Mouse (Mus musculus) urinary bladder, postnatal 14 days (tissue): Measurements from ENCODE around the gene Ttyh3.

Experiments used
- DNase-seq: peaks from one replicate; pipeline ENCODE4 v3.0.0; 2021; ENCODE audit warnings: low spot score

Ttyh3 gene

GRCm38 (mm10) chr5:140652587-140652986 lies 3.8 kb upstream of the Ttyh3 start:
- no peak for DNase-seq

GRCm38 (mm10) chr5:140651231-140651630 lies 2.4 kb upstream of the Ttyh3 start:
- no peak for DNase-seq

GRCm38 (mm10) chr5:140649881-140650414 lies 1.1 kb upstream of the Ttyh3 start:
- no peak for DNase-seq

GRCm38 (mm10) chr5:140649101-140649667 lies 353 bp upstream of the Ttyh3 start:
- peak; percentile 99 for DNase-seq

- DNase-seq: no peak
Measured at GRCm38 (mm10) chr5:140647821-140648518, 861 bp downstream of the Ttyh3 start.

- no peak for DNase-seq
Measured at GRCm38 (mm10) chr5:140647031-140647760, 1.6 kb downstream of the Ttyh3 start.

GRCm38 (mm10) chr5:140646171-140646570 lies 2.7 kb downstream of the Ttyh3 start:
- DNase-seq: no peak

- no peak for DNase-seq
Measured at GRCm38 (mm10) chr5:140645454-140645853, 3.4 kb downstream of the Ttyh3 start.

GRCm38 (mm10) chr5:140644702-140645201 lies 4.1 kb downstream of the Ttyh3 start:
- DNase-seq: no peak

- DNase-seq: no peak
Measured at GRCm38 (mm10) chr5:140644263-140644662, 4.6 kb downstream of the Ttyh3 start.

GRCm38 (mm10) chr5:140642076-140642475 lies 6.8 kb downstream of the Ttyh3 start:
- DNase-seq: no peak

GRCm38 (mm10) chr5:140641254-140641928 lies 7.4 kb downstream of the Ttyh3 start:
- DNase-seq: no peak

- no peak for DNase-seq
Measured at GRCm38 (mm10) chr5:140640812-140641211, 8.0 kb downstream of the Ttyh3 start.

- DNase-seq: no peak
Measured at GRCm38 (mm10) chr5:140639871-140640270, 9.0 kb downstream of the Ttyh3 start.

- no peak for DNase-seq
Measured at GRCm38 (mm10) chr5:140639312-140639711, 9.5 kb downstream of the Ttyh3 start.

- no peak for DNase-seq
Measured at GRCm38 (mm10) chr5:140638484-140638883, 10.3 kb downstream of the Ttyh3 start.

GRCm38 (mm10) chr5:140637989-140638388 lies 10.8 kb downstream of the Ttyh3 start:
- no peak for DNase-seq

GRCm38 (mm10) chr5:140637058-140637410 lies 11.8 kb downstream of the Ttyh3 start:
- DNase-seq: no peak

- no peak for DNase-seq
Measured at GRCm38 (mm10) chr5:140636316-140637057, 12.3 kb downstream of the Ttyh3 start.

GRCm38 (mm10) chr5:140634798-140635722 lies 13.8 kb downstream of the Ttyh3 start:
- DNase-seq: no peak
